Mouse (Mus musculus) stomach, postnatal 0 days (tissue): Measurements from ENCODE around the gene Prss37. TPM values are rescaled to one million over a fixed set of nuclear protein-coding genes. Genes with fewer than 3 reads are reported as not detected.

Source experiments
- ATAC-seq: fragments of 200-750 bp; cut with Nextera tagmentation; 2 replicates; pipeline ENCODE4 v1.8.0; 2017; ENCODE audit not compliant: low FRiP score, low TSS enrichment
- DNase-seq: peaks from one replicate; pipeline ENCODE4 v3.0.0-alpha.2; 2016; ENCODE audit warnings: low spot score
- H3K27ac ChIP-seq: fragments of 300-500 bp; sonication (generic); replicated peaks from 2 replicates; pipeline ENCODE4 v1.5.1; 2014; ENCODE audit warnings: mild to moderate bottlenecking, control low read depth
- H3K27me3 ChIP-seq: fragments of 300-500 bp; sonication (generic); 2 replicates; pipeline ENCODE4 v1.6.1; 2014; ENCODE audit warnings: low read length; ENCODE audit not compliant: control insufficient read depth, insufficient read depth
- H3K36me3 ChIP-seq: fragments of 300-500 bp; sonication (generic); 2 replicates; pipeline ENCODE4 v1.6.1; 2014; ENCODE audit warnings: low read length, mixed read lengths; ENCODE audit not compliant: control insufficient read depth, insufficient read depth
- H3K4me1 ChIP-seq: fragments of 300-500 bp; sonication (generic); replicated peaks from 2 replicates; pipeline ENCODE4 v1.6.1; 2014; ENCODE audit warnings: antibody characterized with exemption; ENCODE audit not compliant: control insufficient read depth, insufficient read depth
- H3K4me2 ChIP-seq: fragments of 300-500 bp; sonication (generic); replicated peaks from 2 replicates; pipeline ENCODE4 v1.6.1; 2014; ENCODE audit warnings: low read depth, mild to moderate bottlenecking, control low read depth, moderate library complexity
- H3K4me3 ChIP-seq: fragments of 300-500 bp; sonication (generic); 2 replicates; pipeline ENCODE4 v1.5.1; 2014; ENCODE audit warnings: low read depth, low read length, control low read depth
- H3K9ac ChIP-seq: fragments of 300-500 bp; sonication (generic); 2 replicates; pipeline ENCODE4 v1.6.1; 2014; ENCODE audit warnings: mild to moderate bottlenecking, low read length, control low read depth, mixed read lengths
- H3K9me3 ChIP-seq: fragments of 300-500 bp; sonication (generic); 2 replicates; pipeline ENCODE4 v1.6.1; 2016; ENCODE audit warnings: low read length; ENCODE audit not compliant: control insufficient read depth
- CTCF ChIP-seq: IDR thresholded peaks from 2 replicates; pipeline ENCODE4 v1.5.1; 2016; ENCODE audit warnings: antibody characterized with exemption, low read depth, mild to moderate bottlenecking, moderate library complexity
- EP300 ChIP-seq: optimal IDR thresholded peaks from 2 replicates; pipeline ENCODE3; 2016; ENCODE audit warnings: antibody characterized with exemption
- WGBS: fragments of 180-500 bp; shearing (Covaris S2); extraction: QIAGEN DNeasy Blood & Tissue Kit; methylation state at CpG from one replicate; pipeline ENCODE4 v1.1.7; 2014; 5-methylcytosine and 5-hydroxymethylcytosine counted together
- polyA plus RNA-seq: library from polyadenylated mRNA; unstranded; fragments of >200 nt; fragmentation: Nextera tagmentation; extraction: Ambion mirVana; gene quantifications from 2 replicates; pipeline ENCODE4 v1.2.1, GENCODE M21; 2015

Prss37 gene
- polyA plus RNA-seq = not detected in 2 replicates

DNA sequence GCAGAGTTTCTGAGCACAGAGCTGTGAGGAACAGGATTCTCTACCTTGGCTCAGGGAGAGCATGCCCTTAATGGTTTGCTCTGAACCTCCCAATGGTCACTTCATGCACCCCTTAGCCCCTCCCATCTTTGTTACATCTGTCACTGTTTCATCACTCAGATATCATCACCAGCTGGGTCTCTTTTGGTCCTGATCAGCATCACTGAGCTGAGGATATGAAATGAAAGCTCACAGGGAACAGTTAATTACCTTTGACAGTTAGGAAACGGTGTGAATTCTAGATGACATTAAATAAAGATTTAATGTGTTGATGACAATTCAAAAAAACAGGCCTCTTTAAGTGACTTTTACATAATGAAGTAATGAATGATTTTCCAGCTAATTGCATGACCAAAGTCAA lies at the start of gene Prss37:
Gene Prss37 (minus strand): TSS at position 101 of the 400 bp plus-strand sequence.
- ATAC-seq = no peak
- 62% methylated on average over 1 of the region's 1 CpGs for WGBS
- Histone ChIP-seq H3K36me3 (no peaks in the 10 kb centered on the region), H3K4me1 (no peaks in the 10 kb centered on the region), H3K27ac (no peak within 1 kb of the TSS), H3K9me3 (no peaks in the 10 kb centered on the region), H3K9ac (no peak within 1 kb of the TSS), H3K4me3 (no peak within 1 kb of the TSS), H3K4me2 (no peak within 1 kb of the TSS), H3K27me3 (no peaks in the 10 kb centered on the region)
- no peak for DNase-seq
- no peak for TF ChIP-seq EP300
- TF ChIP-seq CTCF = no peak

DNA sequence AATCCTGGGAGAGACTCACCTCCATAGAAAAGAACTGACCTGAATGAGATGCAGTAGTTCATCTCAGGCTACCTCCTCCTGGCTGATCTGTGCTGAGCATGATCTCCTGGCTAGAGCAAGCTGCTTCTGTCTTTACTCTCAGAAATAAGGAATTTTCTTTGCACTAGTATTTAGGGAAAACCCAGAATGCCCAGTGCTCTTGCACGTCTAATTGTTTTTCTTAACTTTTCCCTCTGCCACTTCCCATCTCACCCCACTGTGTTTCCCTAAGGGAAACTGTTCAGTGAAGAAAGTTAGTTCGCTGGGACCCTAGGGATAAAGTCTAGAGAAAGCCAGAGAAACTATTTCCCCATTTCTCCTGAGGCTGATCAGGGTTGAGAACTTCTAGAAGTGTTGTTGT lies 35.6 kb upstream of the Prss37 start, which contains the start of gene Olfr461:
Gene Olfr461 (minus strand): TSS at position 101 of the 400 bp plus-strand sequence.
- TF ChIP-seq CTCF (no peak), EP300 (no peak)
- no peak within 1 kb of the TSS for H3K27ac ChIP-seq
- H3K4me3 ChIP-seq = no peak within 1 kb of the TSS
- no peaks in the 10 kb centered on the region for H3K36me3 ChIP-seq
- H3K27me3 ChIP-seq = no peaks in the 10 kb centered on the region
- no peak within 1 kb of the TSS for H3K9ac ChIP-seq
- WGBS = 75% methylated on average over 2 of the region's 2 CpGs
- H3K4me1 ChIP-seq = no peaks in the 10 kb centered on the region
- no peak within 1 kb of the TSS for H3K4me2 ChIP-seq
- H3K9me3 ChIP-seq = no peaks in the 10 kb centered on the region
- ATAC-seq (no peak), DNase-seq (no peak)

DNA sequence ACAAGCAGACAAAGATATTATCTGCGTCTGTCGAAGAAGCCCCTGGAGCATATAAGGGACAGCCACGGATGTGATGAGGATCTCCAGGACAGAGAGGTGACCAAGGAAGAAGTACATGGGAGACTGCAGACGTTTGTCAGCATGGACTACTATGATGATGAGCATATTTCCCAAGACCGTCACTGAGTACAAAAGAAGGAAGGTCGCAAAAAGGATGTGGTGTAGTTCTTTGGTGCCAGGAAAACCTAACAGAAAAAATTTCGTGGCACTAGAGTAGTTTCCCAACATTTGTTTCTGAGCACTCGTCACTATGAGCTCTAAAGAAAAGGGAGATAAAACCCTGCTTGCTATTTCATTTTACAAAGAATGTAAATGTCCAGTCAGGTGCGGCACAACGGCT lies 25.4 kb upstream of the Prss37 start:
- H3K4me2 ChIP-seq = no peak overlapping the region
- no peaks in the 10 kb centered on the region for H3K9me3 ChIP-seq
- H3K9ac ChIP-seq = no peak overlapping the region
- H3K27me3 ChIP-seq = no peaks in the 10 kb centered on the region
- no peaks in the 10 kb centered on the region for H3K36me3 ChIP-seq
- H3K27ac ChIP-seq = no peak overlapping the region
- no peak for DNase-seq
- H3K4me1 ChIP-seq = no peaks in the 10 kb centered on the region
- H3K4me3 ChIP-seq = no peak overlapping the region
- WGBS = 73% methylated on average over 10 of the region's 10 CpGs
- ATAC-seq = no peak
- TF ChIP-seq CTCF (no peak), EP300 (no peak)

DNA sequence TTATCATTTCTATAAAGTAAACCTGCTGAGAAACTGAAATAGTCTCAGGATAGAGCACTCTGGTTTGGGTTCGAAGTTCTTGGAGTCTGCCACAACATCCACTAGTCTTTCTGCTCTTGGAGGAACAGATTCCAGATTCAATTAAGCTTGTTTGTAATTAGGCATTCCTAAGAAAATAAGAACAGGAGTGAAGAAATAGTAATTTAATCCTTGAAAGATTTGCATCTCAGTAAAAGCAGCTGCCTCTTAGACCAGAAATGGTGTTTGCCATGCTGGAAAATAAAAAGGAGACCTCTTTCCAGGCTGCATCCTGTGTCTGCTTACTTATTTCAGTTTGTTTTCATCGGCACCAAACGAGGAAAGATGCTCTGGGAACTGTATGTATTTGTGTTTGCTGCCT lies 26.1 kb downstream of the Prss37 start, which contains the start of gene Tas2r108:
Gene Tas2r108 (plus strand): TSS at position 301 of the 400 bp plus-strand sequence.
- no peak for ATAC-seq
- no peak for DNase-seq
- H3K9ac ChIP-seq = no peak within 1 kb of the TSS
- H3K4me1 ChIP-seq = no peaks in the 10 kb centered on the region
- H3K36me3 ChIP-seq = no peaks in the 10 kb centered on the region
- no peak within 1 kb of the TSS for H3K27ac ChIP-seq
- no peak within 1 kb of the TSS for H3K4me2 ChIP-seq
- H3K4me3 ChIP-seq = no peak within 1 kb of the TSS
- 85% methylated on average over 3 of the region's 3 CpGs for WGBS
- no peaks in the 10 kb centered on the region for H3K9me3 ChIP-seq
- H3K27me3 ChIP-seq = no peaks in the 10 kb centered on the region
- TF ChIP-seq EP300 (no peak), CTCF (no peak)

DNA sequence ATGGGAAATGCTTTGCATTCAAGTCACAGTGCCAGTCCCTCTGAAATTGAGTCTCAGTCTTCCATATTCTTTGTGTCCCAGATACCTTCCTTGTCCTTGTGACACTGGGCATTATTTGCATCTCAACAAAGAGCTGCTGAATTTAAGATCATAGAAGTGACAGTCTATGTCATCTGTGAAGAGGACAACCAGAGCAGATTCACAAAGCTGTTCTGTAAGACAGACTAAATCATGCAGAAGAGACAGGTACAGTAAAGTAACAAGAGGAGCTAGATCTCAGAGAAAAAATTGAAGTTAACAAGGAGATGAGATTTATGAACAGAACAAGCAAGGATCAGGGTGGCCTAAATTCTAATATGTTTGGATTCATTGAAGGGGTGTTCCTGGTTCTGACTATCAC lies 28.4 kb downstream of the Prss37 start, which contains the start of gene Tas2r137:
Gene Tas2r137 (plus strand): TSS at position 301 of the 400 bp plus-strand sequence.
- DNase-seq (no peak), ATAC-seq (no peak)
- Histone ChIP-seq H3K9ac (no peak within 1 kb of the TSS), H3K4me1 (no peaks in the 10 kb centered on the region), H3K36me3 (no peaks in the 10 kb centered on the region), H3K27me3 (no peaks in the 10 kb centered on the region), H3K9me3 (no peaks in the 10 kb centered on the region), H3K27ac (no peak within 1 kb of the TSS), H3K4me2 (no peak within 1 kb of the TSS), H3K4me3 (no peak within 1 kb of the TSS)
- TF ChIP-seq CTCF (no peak), EP300 (no peak)

DNA sequence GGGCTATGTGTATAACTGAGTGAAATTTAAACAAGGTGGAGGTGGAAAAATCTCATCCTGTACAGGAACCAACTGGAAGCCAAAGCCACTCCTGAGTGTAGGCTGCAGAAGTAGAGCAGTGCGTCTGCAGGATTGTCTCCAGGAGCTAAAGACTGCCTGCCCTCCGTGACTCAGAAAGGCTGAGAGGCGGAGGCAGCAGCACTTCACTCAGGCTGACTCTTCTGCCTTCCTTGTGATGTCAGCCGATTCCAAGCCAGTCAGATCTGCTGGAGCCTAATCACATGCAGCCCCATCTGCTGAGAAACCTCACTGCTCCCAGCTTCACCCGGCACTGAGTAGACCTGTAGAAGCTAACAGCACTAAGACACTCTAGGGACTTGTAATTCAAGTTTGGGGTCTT lies 37.0 kb downstream of the Prss37 start:
- TF ChIP-seq CTCF (no peak), EP300 (no peak)
- Histone ChIP-seq H3K36me3 (peaks cover 13% of the 10 kb centered on the region; the same call in 1 of the 2 replicates), H3K4me2 (no peak overlapping the region), H3K9me3 (no peaks in the 10 kb centered on the region), H3K27me3 (no peaks in the 10 kb centered on the region), H3K4me3 (no peak overlapping the region), H3K4me1 (no peaks in the 10 kb centered on the region), H3K27ac (no peak overlapping the region), H3K9ac (no peak overlapping the region)
- DNase-seq = no peak
- WGBS = 92% methylated on average over 5 of the region's 5 CpGs
- ATAC-seq = no peak
